Mouse (Mus musculus): ENCODE measurements at regions not wholly inside any gene's neighbourhood (a gene's known extent, or its start where the extent isn't known, plus 50 kb on each side); places are given as distances from the start of the nearest gene placed in this dataset.
"Not testable (repeated sequence)": the region's sequence is repeated elsewhere in the genome, so short reads cannot be mapped to it uniquely, and the experiment has no call there.

DNA sequence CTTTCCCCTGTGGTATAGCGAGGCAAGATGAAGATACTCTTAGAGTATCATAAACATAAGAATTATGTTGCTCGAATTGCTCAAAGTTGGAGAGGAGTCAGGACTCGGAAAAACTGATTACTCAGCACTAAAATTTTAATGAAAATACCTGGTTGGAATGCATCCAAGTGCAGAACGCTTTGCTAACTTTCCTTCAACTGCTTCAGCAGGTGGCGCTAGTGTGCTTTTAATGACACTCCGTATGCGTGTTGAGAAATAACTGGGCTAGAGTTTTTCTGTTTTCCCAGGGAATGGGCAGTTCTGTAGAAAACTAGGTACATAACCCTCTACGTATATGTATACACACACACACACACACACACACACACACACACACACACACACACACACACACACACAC, 221.0 kb downstream of the Grxcr1 start:
- Histone ChIP-seq H3K27ac (replicated peaks) (no peak overlapping the region), H3K36me3 (no peaks in the 10 kb centered on the region), H3K4me1 (no peaks in the 10 kb centered on the region), H3K4me3 (no peak overlapping the region), H3K9me3 (replicated peaks) (no peaks in the 10 kb centered on the region), H3K27me3 (ENCODE audit: low read depth, poor library complexity, severe bottlenecking) (no peaks in the 10 kb centered on the region)
- peak; percentile 36 for DNase-seq (ENCODE audit: low spot score)
- 20% methylated on average over 8 of the region's 8 CpGs for WGBS

DNA sequence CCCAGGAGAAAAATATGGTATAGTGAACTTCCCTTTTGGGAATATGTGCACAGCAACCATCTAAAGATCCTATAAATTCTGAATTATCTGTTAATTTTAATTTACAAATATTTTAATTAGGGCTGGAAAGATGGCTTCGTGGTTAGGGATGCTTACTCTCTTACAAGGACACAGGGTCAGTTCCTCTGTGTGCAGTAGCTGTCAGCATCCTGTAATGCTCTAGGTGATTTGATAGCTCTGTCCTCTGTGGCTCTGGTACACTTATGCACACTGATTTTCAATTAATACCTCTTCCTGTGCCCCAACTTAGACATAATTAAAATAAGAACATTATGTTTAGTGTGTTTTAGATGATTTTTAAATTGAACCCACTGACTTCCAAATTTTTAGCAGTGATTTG, 221.8 kb downstream of the Grxcr1 start:
- no peaks in the 10 kb centered on the region for H3K27me3 ChIP-seq (ENCODE audit: low read depth, poor library complexity, severe bottlenecking)
- no peaks in the 10 kb centered on the region for H3K4me1 ChIP-seq
- no peaks in the 10 kb centered on the region for H3K36me3 ChIP-seq
- no peak overlapping the region for H3K27ac ChIP-seq (replicated peaks)
- WGBS = 68% methylated on average over 1 of the region's 1 CpGs
- no peak overlapping the region for H3K4me3 ChIP-seq
- no peak for DNase-seq (ENCODE audit: low spot score)
- H3K9me3 ChIP-seq (replicated peaks) = no peaks in the 10 kb centered on the region

DNA sequence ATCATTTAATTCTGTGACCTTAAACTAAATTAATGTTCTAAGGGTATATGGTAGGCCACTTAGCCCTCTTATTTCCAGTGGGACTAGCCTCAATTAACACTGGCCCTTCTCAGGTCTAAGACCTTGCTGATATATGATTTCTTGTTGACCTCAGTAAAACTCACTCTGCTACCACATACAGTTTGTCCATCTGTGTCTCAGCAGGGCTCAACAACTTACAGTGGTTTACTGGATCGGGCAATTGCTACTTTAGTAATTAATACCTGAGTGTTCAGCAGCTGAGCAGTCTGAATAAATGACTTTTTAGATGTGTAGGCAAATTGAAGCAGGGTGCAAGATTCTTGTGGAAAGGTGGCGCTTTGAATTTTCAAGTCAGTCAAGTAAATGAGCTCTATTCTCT, 222.5 kb downstream of the Grxcr1 start:
- Histone ChIP-seq H3K27me3 (ENCODE audit: low read depth, poor library complexity, severe bottlenecking) (no peaks in the 10 kb centered on the region), H3K36me3 (no peaks in the 10 kb centered on the region), H3K9me3 (replicated peaks) (no peaks in the 10 kb centered on the region), H3K4me1 (no peaks in the 10 kb centered on the region), H3K4me3 (no peak overlapping the region), H3K27ac (replicated peaks) (no peak overlapping the region)
- 81% methylated on average over 2 of the region's 2 CpGs for WGBS
- DNase-seq (ENCODE audit: low spot score) = no peak

DNA sequence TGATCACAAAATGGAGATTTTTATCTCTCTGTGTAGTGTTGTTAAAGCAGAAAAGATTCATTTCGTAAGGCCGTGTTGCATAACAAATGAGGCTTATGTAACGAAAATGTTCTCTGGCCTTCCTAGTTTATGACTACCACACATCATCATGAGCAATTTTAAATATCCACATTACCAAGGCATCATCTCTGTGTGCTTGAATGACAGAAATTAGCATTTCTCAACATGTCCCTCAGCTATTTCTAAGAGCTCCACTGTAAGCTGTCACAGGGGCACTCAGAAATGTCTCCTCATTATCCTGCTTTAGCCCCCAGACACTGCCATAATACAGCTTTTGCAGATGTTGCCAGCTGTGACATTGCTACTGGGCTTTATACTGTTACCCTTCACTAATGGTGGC, 232.6 kb downstream of the Grxcr1 start:
- H3K9me3 ChIP-seq (replicated peaks) = no peaks in the 10 kb centered on the region
- H3K27me3 ChIP-seq (ENCODE audit: low read depth, poor library complexity, severe bottlenecking) = no peaks in the 10 kb centered on the region
- no peak overlapping the region for H3K27ac ChIP-seq (replicated peaks)
- no peaks in the 10 kb centered on the region for H3K36me3 ChIP-seq
- 91% methylated on average over 3 of the region's 3 CpGs for WGBS
- DNase-seq (ENCODE audit: low spot score) = no peak
- H3K4me3 ChIP-seq = no peak overlapping the region
- H3K4me1 ChIP-seq = peaks cover 7% of the 10 kb centered on the region; the same call in 1 of the 2 replicates

DNA sequence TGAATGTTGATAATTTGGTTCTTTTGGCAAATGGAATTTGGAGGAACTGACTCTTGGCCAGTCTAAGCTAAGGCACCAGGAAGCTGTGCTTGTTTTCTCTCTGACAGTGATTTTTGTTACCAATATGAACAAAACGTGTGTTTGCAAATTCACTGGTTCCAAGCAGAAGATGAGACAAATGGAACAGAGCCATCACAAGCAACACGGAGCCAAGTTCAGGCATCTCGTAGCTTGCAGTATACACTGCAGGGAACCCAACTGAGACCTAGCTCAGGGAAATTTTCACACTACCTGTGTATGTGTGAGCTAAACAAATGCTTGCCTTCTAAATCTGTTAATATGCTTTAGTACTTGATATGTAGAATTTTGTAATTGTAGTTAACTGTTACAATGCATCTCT, 242.6 kb downstream of the Grxcr1 start:
- no peaks in the 10 kb centered on the region for H3K4me1 ChIP-seq
- H3K27me3 ChIP-seq (ENCODE audit: low read depth, poor library complexity, severe bottlenecking) = no peaks in the 10 kb centered on the region
- no peak for DNase-seq (ENCODE audit: low spot score)
- H3K36me3 ChIP-seq = no peaks in the 10 kb centered on the region
- no peaks in the 10 kb centered on the region for H3K9me3 ChIP-seq (replicated peaks)
- H3K27ac ChIP-seq (replicated peaks) = no peak overlapping the region
- 85% methylated on average over 3 of the region's 3 CpGs for WGBS
- no peak overlapping the region for H3K4me3 ChIP-seq

DNA sequence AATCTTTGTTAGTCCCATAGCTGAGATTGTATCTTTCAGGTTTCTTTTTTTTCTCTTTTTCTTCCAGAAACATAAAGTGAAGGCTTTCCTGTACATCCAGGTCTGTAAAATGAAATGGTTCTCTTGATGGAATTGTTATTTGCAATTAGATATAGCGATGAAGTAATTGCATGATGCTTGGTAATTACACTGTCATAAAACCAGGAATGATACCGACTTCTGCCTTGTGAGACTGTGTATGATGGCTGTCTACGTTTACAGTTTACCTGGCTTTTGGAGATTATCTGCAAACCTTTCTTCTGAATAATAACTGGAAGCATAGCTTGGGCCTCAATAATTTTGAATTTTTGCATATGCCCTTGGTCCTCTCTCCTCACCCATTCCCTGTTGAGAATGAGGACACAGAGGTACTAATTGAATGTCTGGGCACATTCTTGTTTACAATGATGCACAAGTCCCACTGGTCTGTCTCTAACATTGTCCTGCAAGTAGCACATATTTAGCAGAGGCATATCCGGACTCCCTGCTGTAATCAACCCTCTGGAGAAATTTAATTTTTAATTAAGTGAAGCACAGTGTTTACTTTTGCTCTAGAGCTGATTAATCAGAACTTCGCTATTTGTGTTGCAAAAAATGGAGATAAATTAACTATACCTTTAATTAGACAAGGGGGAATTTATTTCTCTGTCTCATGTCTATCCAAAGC, 244.1 kb downstream of the Grxcr1 start:
- Histone ChIP-seq H3K9me3 (replicated peaks) (no peaks in the 10 kb centered on the region), H3K27me3 (ENCODE audit: low read depth, poor library complexity, severe bottlenecking) (no peaks in the 10 kb centered on the region), H3K4me1 (no peaks in the 10 kb centered on the region), H3K36me3 (no peaks in the 10 kb centered on the region), H3K27ac (replicated peaks) (no peak overlapping the region), H3K4me3 (no peak overlapping the region)
- WGBS = 90% methylated on average over 5 of the region's 5 CpGs
- no peak for DNase-seq (ENCODE audit: low spot score)

DNA sequence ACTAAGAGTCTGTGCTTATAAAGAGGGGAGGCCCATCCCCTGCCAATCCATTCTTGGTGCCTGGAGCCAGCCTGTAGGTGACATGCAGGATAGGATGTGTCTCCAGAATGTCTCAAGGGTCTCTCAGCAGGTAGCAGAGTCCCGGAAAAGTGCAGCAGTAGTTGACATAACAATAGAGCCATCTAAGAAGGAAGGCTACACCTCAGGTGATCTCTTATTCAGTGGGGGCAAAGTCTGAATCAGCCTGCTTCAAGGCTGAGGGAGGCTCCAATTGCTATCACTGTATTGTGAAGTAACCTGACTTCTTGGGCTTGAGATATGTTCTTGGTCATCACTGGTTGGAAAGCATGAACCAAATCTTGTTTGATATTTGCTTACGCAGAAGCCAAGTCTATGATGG, 264.1 kb downstream of the Grxcr1 start:
- not testable (repeated sequence) for H3K27me3 ChIP-seq (ENCODE audit: low read depth, poor library complexity, severe bottlenecking); H3K9me3 ChIP-seq (replicated peaks); H3K4me3 ChIP-seq; H3K4me1 ChIP-seq; DNase-seq (ENCODE audit: low spot score); H3K36me3 ChIP-seq; H3K27ac ChIP-seq (replicated peaks)
- 87% methylated on average over 2 of the region's 2 CpGs for WGBS

DNA sequence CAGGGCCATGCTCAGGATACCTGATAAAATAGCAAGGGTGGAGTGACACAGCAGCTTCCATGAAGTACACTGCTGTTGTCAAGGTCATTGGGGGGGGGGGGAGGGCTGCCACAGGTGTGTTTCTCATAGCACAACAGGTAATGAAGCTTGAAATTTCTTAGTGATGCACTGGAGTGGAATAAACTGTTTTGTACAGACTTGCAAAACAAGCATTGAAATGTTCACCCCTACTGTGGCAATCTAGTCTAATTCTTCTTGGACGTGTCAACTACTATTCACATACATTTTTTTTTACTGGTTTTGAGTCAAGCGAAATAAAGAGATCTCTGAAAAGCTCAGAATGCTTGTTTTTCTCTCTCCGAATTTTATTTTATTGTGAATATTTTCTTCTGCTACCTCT, 281.6 kb downstream of the Grxcr1 start:
- no peak overlapping the region for H3K4me3 ChIP-seq
- H3K9me3 ChIP-seq (replicated peaks) = no peaks in the 10 kb centered on the region
- DNase-seq (ENCODE audit: low spot score) = no peak
- no peak overlapping the region for H3K27ac ChIP-seq (replicated peaks)
- H3K4me1 ChIP-seq = no peaks in the 10 kb centered on the region
- H3K36me3 ChIP-seq = no peaks in the 10 kb centered on the region
- no peaks in the 10 kb centered on the region for H3K27me3 ChIP-seq (ENCODE audit: low read depth, poor library complexity, severe bottlenecking)
- 73% methylated on average over 3 of the region's 3 CpGs for WGBS

DNA sequence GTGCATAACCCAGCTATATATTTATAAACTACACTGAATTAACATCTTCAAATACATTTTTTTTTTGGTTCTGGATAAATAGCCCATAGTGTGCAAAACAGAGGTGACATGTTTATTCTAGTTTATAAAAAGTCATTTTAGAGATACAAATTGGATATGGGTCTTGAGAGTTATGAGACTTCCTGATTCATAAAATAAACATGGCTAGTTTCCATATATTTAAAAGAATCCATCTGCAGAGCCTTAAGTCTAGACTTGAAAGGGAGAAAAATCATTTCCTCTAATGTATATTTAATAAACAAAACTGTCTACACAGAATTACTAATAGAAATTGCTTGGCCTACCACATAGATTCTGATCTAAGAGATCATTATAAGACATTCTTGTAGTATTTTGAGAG, 287.3 kb downstream of the Grxcr1 start:
- DNase-seq (ENCODE audit: low spot score) = no peak
- no peaks in the 10 kb centered on the region for H3K36me3 ChIP-seq
- H3K4me3 ChIP-seq = no peak overlapping the region
- no peaks in the 10 kb centered on the region for H3K9me3 ChIP-seq (replicated peaks)
- H3K4me1 ChIP-seq = no peaks in the 10 kb centered on the region
- no peaks in the 10 kb centered on the region for H3K27me3 ChIP-seq (ENCODE audit: low read depth, poor library complexity, severe bottlenecking)
- no peak overlapping the region for H3K27ac ChIP-seq (replicated peaks)

DNA sequence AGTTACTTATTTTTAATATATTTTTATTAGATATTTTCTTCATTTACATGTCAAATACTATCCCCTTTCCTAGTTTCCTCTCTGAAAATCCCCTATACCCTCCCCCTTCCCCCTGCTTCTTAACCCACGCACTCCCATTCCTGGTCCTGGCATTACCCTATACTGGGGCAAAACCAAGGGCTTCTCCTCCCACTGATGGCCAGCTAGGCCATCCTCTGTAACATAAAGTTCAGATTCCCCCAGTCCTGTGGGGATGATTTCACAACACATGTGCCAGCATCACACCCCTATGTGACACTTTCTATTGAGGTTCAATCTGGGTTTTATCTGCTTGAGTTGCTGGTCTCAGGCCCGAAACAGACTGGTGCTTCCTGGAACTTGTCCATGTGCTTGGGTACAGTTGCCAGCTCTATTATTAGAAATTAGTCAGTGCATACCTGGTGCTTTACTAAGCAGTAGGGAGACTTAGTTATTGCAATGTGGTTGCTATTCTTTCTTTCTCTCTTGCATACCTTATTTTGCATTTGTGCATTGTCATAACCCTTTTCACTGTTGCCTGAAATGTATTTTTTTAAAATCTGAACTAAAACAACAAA, 295.5 kb downstream of the Grxcr1 start:
- WGBS = 94% methylated on average over 2 of the region's 2 CpGs
- H3K27ac ChIP-seq (replicated peaks) = no peak overlapping the region
- no peaks in the 10 kb centered on the region for H3K4me1 ChIP-seq
- no peak for DNase-seq (ENCODE audit: low spot score)
- no peaks in the 10 kb centered on the region for H3K36me3 ChIP-seq
- no peaks in the 10 kb centered on the region for H3K27me3 ChIP-seq (ENCODE audit: low read depth, poor library complexity, severe bottlenecking)
- H3K4me3 ChIP-seq = no peak overlapping the region
- no peaks in the 10 kb centered on the region for H3K9me3 ChIP-seq (replicated peaks)

DNA sequence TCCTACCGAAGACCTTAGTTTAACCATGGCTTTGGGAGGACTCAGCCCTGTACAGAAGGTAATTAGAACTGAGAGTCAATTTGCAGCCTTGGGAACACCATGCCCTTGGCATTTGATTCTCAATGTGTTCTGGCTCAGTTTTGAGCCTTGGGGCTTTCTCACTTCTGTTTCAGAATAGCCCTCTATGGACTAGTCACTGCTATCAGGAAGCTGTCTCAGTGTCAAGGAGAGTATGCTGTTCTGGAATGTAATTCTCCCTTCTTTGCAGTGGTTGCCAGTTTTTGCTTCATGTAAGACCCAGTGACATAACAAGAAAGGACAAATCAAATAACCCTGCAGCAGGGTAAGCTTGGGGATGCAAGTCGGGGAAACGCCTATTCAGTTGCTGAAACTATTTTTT, 297.7 kb downstream of the Grxcr1 start:
- Histone ChIP-seq H3K9me3 (replicated peaks) (no peaks in the 10 kb centered on the region), H3K27ac (replicated peaks) (no peak overlapping the region), H3K27me3 (ENCODE audit: low read depth, poor library complexity, severe bottlenecking) (no peaks in the 10 kb centered on the region), H3K4me3 (no peak overlapping the region), H3K36me3 (no peaks in the 10 kb centered on the region), H3K4me1 (no peaks in the 10 kb centered on the region)
- DNase-seq (ENCODE audit: low spot score) = no peak
- WGBS = 93% methylated on average over 3 of the region's 3 CpGs

DNA sequence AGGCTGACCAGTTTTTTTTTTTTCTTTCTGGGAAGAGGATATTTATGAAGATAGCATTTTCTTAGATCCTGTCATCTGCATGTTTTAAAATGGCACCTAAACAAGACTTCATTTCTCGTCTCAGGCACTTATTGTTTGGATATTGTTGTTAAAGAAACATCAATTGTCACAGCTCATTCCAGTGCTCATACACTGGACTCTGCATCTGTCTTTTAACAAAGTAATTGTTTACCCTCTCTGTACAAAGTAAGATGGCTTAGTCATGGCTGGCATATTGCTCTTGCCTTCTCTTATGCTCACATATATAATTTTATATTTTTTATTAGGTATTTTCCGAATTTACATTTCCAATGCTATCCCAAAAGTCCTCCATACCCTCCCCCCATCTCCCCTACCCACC, 298.2 kb downstream of the Grxcr1 start:
- no peaks in the 10 kb centered on the region for H3K4me1 ChIP-seq
- no peak overlapping the region for H3K4me3 ChIP-seq
- H3K9me3 ChIP-seq (replicated peaks) = no peaks in the 10 kb centered on the region
- H3K27ac ChIP-seq (replicated peaks) = no peak overlapping the region
- H3K36me3 ChIP-seq = no peaks in the 10 kb centered on the region
- H3K27me3 ChIP-seq (ENCODE audit: low read depth, poor library complexity, severe bottlenecking) = no peaks in the 10 kb centered on the region
- WGBS = 84% methylated on average over 2 of the region's 2 CpGs
- DNase-seq (ENCODE audit: low spot score) = no peak

DNA sequence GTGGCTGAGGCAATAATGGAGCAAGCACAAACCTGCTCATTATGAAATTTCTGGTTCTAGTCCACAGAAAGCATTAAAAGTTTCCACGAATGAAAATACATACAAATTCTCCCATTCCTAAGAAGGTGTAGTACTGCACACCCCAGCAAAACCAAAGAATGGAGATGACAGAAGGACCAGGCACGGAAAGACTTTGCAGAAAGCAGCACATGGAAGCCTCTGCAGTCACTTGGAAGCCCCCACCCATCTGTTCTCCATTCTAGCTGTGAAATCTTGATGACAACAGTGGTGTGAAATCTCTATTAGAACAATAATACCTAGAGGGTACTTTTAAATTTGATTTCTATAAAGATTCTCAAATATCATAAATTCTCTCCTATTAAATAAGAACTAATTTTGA, 319.3 kb downstream of the Grxcr1 start:
- Histone ChIP-seq H3K27me3 (ENCODE audit: low read depth, poor library complexity, severe bottlenecking) (no peaks in the 10 kb centered on the region), H3K27ac (replicated peaks) (no peak overlapping the region), H3K9me3 (replicated peaks) (no peaks in the 10 kb centered on the region), H3K4me3 (no peak overlapping the region), H3K36me3 (no peaks in the 10 kb centered on the region), H3K4me1 (no peaks in the 10 kb centered on the region)
- WGBS = 74% methylated on average over 2 of the region's 2 CpGs
- DNase-seq (ENCODE audit: low spot score) = no peak

DNA sequence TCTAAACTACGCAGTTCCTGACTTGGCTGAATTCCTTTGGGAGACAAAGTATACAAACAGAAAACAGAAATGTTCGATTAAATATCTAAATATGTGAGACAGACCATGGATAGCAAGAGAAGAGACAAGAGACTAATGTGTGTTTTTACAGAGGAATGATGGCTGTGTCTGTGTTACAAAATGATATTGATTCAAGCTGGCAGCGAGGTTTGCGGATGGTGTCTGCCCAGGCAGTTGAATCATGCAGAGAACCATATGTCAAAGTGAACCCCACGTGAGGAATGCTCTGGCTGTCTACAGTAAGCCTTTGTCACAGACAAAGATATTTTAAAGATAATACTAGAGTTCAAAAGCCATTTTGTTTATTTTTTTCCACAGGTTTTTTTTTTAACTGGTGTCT, 320.2 kb downstream of the Grxcr1 start:
- no peaks in the 10 kb centered on the region for H3K9me3 ChIP-seq (replicated peaks)
- no peak overlapping the region for H3K4me3 ChIP-seq
- no peaks in the 10 kb centered on the region for H3K36me3 ChIP-seq
- no peak overlapping the region for H3K27ac ChIP-seq (replicated peaks)
- H3K4me1 ChIP-seq = no peaks in the 10 kb centered on the region
- WGBS = 71% methylated on average over 5 of the region's 5 CpGs
- H3K27me3 ChIP-seq (ENCODE audit: low read depth, poor library complexity, severe bottlenecking) = no peaks in the 10 kb centered on the region
- no peak for DNase-seq (ENCODE audit: low spot score)

All from midbrain, embryonic 10.5 days (tissue).